Mouse (Mus musculus) neural tube, embryonic 11.5 days (tissue): ENCODE data around the gene Lats1. TPM values are rescaled to one million over a fixed set of nuclear protein-coding genes. Genes with fewer than 3 reads are reported as not detected.

Source experiments
- ATAC-seq: fragments of 200-750 bp; cut with Nextera tagmentation; 2 replicates; pipeline ENCODE4 v1.8.0; 2017; ENCODE audit warnings: moderate number of reproducible peaks, mild to moderate bottlenecking, moderate TSS enrichment, moderate library complexity; ENCODE audit not compliant: insufficient read depth, low FRiP score, low TSS enrichment
- DNase-seq: peaks from one replicate; pipeline ENCODE4 v3.0.0-alpha.2; 2015; ENCODE audit warnings: low spot score
- H3K27ac ChIP-seq: fragments of 300-500 bp; sonication (generic); 2 replicates; pipeline ENCODE4 v1.5.1; 2014; ENCODE audit warnings: low read depth, mild to moderate bottlenecking, low read length
- H3K27me3 ChIP-seq: fragments of 300-500 bp; sonication (generic); 2 replicates; pipeline ENCODE4 v1.6.1; 2014; ENCODE audit warnings: mild to moderate bottlenecking, low read length, mixed read lengths; ENCODE audit not compliant: control insufficient read depth, insufficient read depth
- H3K36me3 ChIP-seq: fragments of 300-500 bp; sonication (generic); 2 replicates; pipeline ENCODE4 v1.6.1; 2014; ENCODE audit warnings: mild to moderate bottlenecking, low read length, moderate library complexity, mixed read lengths; ENCODE audit not compliant: control insufficient read depth, insufficient read depth
- H3K4me1 ChIP-seq: fragments of 300-500 bp; sonication (generic); 2 replicates; pipeline ENCODE4 v1.6.1; 2014; ENCODE audit warnings: low read length, mixed read lengths; ENCODE audit not compliant: control insufficient read depth, insufficient read depth
- H3K4me2 ChIP-seq: fragments of 300-500 bp; sonication (generic); 2 replicates; pipeline ENCODE4 v1.6.1; 2014; ENCODE audit warnings: low read depth, mild to moderate bottlenecking, moderate library complexity
- H3K4me3 ChIP-seq: fragments of 300-500 bp; sonication (generic); 2 replicates; pipeline ENCODE4 v1.5.1; 2014; ENCODE audit warnings: low read depth, low read length
- H3K9ac ChIP-seq: fragments of 300-500 bp; sonication (generic); 2 replicates; pipeline ENCODE4 v1.6.1; 2014; ENCODE audit warnings: mild to moderate bottlenecking, low read length
- H3K9me3 ChIP-seq: fragments of 300-500 bp; sonication (generic); 2 replicates; pipeline ENCODE4 v1.6.1; 2016; ENCODE audit warnings: low read length; ENCODE audit not compliant: control insufficient read depth
- WGBS: fragments of 180-500 bp; shearing (Covaris S2); extraction: QIAGEN DNeasy Blood & Tissue Kit; methylation state at CpG from one replicate; pipeline ENCODE4 v1.1.7; 2014; 5-methylcytosine and 5-hydroxymethylcytosine counted together
- polyA plus RNA-seq: library from polyadenylated mRNA; unstranded; fragments of >200 nt; fragmentation: Nextera tagmentation; extraction: Ambion mirVana; gene quantifications from 2 replicates; pipeline ENCODE4 v1.2.1, GENCODE M21; 2014

Lats1 gene
- polyA plus RNA-seq = 14.2 and 16.8 TPM in 2 replicates

- ATAC-seq = peak; percentile 86
Observed at GRCm38 (mm10) chr10:7680731-7681301, at the start of gene Lats1, which contains the start of gene Pcmt1. TSS of gene Lats1 (plus strand) at chr10:7681214. TSS of gene Pcmt1 (minus strand) at chr10:7681136.

DNA sequence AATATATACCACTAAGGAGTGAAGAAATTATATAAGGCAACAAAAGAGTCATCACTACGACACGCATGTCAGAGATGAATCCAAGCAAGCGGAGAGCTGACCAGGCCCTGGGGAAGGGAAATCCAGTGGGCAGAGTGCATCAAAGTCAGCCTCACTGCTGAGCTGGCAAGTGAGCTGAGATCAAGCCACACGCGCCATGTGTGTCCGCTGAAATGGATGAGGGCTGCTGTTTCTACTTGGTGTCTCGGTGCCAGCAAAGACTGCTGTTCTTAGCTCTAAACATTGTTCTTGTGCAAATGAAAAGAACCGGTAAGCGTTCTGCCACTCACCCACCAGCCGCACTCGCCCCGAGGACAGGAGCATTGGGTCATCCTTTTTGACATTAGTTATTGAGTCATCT lies 40.6 kb upstream of the Lats1 start:
- peaks cover 2% of the 10 kb centered on the region for H3K36me3 ChIP-seq
- ATAC-seq = no peak
- 96% methylated on average over 12 of the region's 12 CpGs for WGBS

More at GRCm38 (mm10) chr10:7680731-7681301, at the start of gene Lats1, which contains the start of gene Pcmt1:
- peaks cover 2% of the 10 kb centered on the region; the same call in 1 of the 2 replicates for H3K36me3 ChIP-seq
- peaks cover 11% of the 10 kb centered on the region for H3K4me1 ChIP-seq
- under 1% methylated on average over 50 of the region's 65 CpGs for WGBS
- no peaks in the 10 kb centered on the region for H3K27me3 ChIP-seq
- DNase-seq = peak; percentile 91
- H3K9me3 ChIP-seq = no peaks in the 10 kb centered on the region
- H3K4me3 ChIP-seq = peak within 1 kb of the TSS; percentile 98
- peak within 1 kb of the TSS; percentile 75 for H3K4me2 ChIP-seq
- peak within 1 kb of the TSS; percentile 99 for H3K9ac ChIP-seq
- peak within 1 kb of the TSS; percentile 93 for H3K27ac ChIP-seq

DNA sequence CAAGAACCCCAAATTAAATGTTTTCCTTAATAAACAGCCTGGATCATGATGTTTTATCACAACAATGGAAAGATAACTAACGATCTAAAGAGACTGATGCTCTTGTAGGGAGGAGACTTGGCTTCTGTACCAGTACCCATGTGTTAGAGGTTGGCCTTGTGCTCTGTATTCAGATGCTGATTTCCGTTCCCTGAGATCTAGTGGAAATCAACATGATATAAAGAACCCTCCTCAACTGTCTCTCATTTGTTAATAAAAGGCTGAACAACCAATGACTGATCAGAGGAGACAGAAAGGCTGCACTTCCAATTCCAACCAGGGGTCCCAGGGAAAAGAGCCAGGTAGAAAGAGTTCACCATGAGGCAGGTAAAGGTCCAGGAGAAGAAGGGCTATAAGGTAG lies 35.1 kb upstream of the Lats1 start:
- Histone ChIP-seq H3K4me1 (no peaks in the 10 kb centered on the region), H3K27ac (no peak overlapping the region), H3K4me3 (no peak overlapping the region), H3K9ac (no peak overlapping the region), H3K9me3 (no peaks in the 10 kb centered on the region), H3K27me3 (no peaks in the 10 kb centered on the region), H3K36me3 (no peaks in the 10 kb centered on the region; the same call in 1 of the 2 replicates), H3K4me2 (no peak overlapping the region)
- ATAC-seq (no peak), DNase-seq (no peak)
- 92% methylated on average over 2 of the region's 2 CpGs for WGBS

More for the DNA sequence above, 40.6 kb upstream of the Lats1 start:
- no peak overlapping the region for H3K4me3 ChIP-seq
- H3K4me2 ChIP-seq = no peak overlapping the region
- H3K9me3 ChIP-seq = no peaks in the 10 kb centered on the region
- H3K9ac ChIP-seq = no peak overlapping the region
- H3K4me1 ChIP-seq = no peaks in the 10 kb centered on the region
- H3K27ac ChIP-seq = no peak overlapping the region
- no peaks in the 10 kb centered on the region for H3K27me3 ChIP-seq
- no peak for DNase-seq

DNA sequence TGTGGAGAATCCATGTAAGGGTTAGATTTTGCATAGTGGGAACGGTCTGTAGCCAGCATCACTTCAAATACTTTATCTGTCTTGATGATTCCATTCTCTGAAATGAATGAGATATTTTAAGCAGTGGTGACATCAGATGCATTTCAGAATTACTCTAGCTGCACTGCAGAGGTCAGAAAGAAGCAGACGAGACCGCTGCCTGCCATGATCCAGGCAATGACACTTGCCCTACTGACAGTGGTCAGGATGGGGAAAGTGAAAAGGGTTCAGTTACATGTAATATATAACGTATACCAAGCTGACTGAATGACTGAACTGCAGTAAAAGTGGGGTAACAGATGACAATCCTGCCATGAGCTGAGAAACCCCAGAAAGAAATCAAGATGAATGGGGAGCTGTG lies 32.0 kb upstream of the Lats1 start:
- no peak overlapping the region for H3K4me2 ChIP-seq
- DNase-seq (no peak), ATAC-seq (no peak)
- no peak overlapping the region for H3K27ac ChIP-seq
- H3K4me3 ChIP-seq = no peak overlapping the region
- H3K27me3 ChIP-seq = no peaks in the 10 kb centered on the region
- WGBS = 92% methylated on average over 4 of the region's 4 CpGs
- no peaks in the 10 kb centered on the region for H3K4me1 ChIP-seq
- no peak overlapping the region for H3K9ac ChIP-seq
- H3K36me3 ChIP-seq = no peaks in the 10 kb centered on the region; the same call in 1 of the 2 replicates
- no peaks in the 10 kb centered on the region for H3K9me3 ChIP-seq

- WGBS = 93% methylated on average over 2 of the region's 2 CpGs
- no peaks in the 10 kb centered on the region for H3K9me3 ChIP-seq
- no peaks in the 10 kb centered on the region for H3K27me3 ChIP-seq
- H3K9ac ChIP-seq = no peak overlapping the region
- ATAC-seq = no peak
- H3K4me2 ChIP-seq = no peak overlapping the region
- no peaks in the 10 kb centered on the region for H3K4me1 ChIP-seq
- no peak overlapping the region for H3K4me3 ChIP-seq
- no peak for DNase-seq
- H3K27ac ChIP-seq = no peak overlapping the region
- no peaks in the 10 kb centered on the region; the same call in 1 of the 2 replicates for H3K36me3 ChIP-seq
Observed at GRCm38 (mm10) chr10:7651057-7651456, 30.0 kb upstream of the Lats1 start.

GRCm38 (mm10) chr10:7662471-7663141 lies 18.4 kb upstream of the Lats1 start:
- Histone ChIP-seq H3K9ac (peak overlapping the region; percentile 89), H3K4me1 (no peaks in the 10 kb centered on the region; the same call in 1 of the 2 replicates), H3K27ac (peak overlapping the region; percentile 82), H3K4me2 (peak overlapping the region; percentile 87), H3K4me3 (peak overlapping the region; percentile 93), H3K9me3 (no peaks in the 10 kb centered on the region), H3K36me3 (no peaks in the 10 kb centered on the region), H3K27me3 (no peaks in the 10 kb centered on the region)
- 0% methylated on average over 41 of the region's 44 CpGs for WGBS
- DNase-seq (no peak), ATAC-seq (peak; percentile 80)

DNA sequence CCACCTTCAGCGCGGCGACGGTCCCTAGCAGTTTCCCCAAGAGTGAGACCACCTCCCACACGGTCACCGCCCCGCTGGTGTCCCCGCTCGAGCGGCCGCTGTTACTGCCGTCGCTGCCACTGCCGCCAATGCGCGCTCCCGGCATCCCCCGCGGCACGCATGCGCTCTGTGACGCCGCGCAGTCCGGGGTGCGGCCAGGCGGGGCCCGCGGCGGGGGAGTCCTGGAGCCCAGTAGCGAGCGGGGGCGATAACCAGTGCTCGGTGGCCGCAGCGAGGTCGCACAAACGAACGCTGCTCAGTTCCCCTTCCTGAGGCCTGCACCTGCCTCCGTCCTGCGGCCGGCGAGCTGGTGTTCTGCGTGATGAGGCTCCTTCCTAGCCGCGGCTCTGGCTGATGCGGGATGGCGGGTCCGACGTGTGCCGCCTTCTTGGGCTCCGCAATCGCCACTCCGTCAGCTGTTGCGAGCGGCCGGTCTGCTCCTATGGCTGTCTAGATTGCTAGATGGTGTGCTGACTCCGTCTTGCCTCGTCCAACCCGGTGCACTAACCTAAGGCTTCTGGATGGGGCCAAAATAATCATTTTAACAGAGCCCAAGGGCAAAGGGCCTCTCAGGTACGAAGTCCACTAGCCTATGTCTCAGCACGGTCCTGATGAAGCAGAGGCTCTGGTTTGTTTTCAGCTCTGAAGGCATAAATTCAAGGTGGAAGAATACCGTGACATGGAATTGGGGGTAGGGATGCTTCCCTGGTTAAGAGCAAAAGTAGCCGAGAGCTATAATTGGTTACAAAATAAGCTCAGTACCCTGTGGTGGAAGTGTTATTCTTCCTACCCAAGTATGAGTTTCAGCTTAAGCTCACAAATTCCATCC lies 17.6 kb upstream of the Lats1 start:
- peak overlapping the region; percentile 82 for H3K27ac ChIP-seq
- peaks cover 4% of the 10 kb centered on the region for H3K4me1 ChIP-seq
- ATAC-seq (peak; percentile 89), DNase-seq (peak; percentile 94)
- no peaks in the 10 kb centered on the region for H3K27me3 ChIP-seq
- H3K9me3 ChIP-seq = no peaks in the 10 kb centered on the region
- no peaks in the 10 kb centered on the region for H3K36me3 ChIP-seq
- WGBS = under 1% methylated on average over 63 of the region's 64 CpGs
- peak overlapping the region; percentile 87 for H3K4me2 ChIP-seq
- H3K9ac ChIP-seq = peak overlapping the region; percentile 89
- H3K4me3 ChIP-seq = peak overlapping the region; percentile 93

- Histone ChIP-seq H3K4me2 (peak overlapping the region; percentile 87), H3K27me3 (no peaks in the 10 kb centered on the region), H3K27ac (no peak overlapping the region), H3K4me1 (peaks cover 4% of the 10 kb centered on the region), H3K4me3 (peak overlapping the region; percentile 93), H3K9ac (peak overlapping the region; percentile 89), H3K9me3 (no peaks in the 10 kb centered on the region), H3K36me3 (no peaks in the 10 kb centered on the region)
- DNase-seq (no peak), ATAC-seq (no peak)
- WGBS = 72% methylated on average over 6 of the region's 6 CpGs
Observed at GRCm38 (mm10) chr10:7664027-7664526, 16.9 kb upstream of the Lats1 start.
